Mouse (Mus musculus): ENCODE data around the gene Myo1d. TPM values are rescaled to one million over a fixed set of nuclear protein-coding genes. Genes with fewer than 3 reads are reported as not detected.

The Myo1d gene
- polyA plus RNA-seq, 1 experiment from 2014 or later, result 2.9 TPM

- no peaks in the 10 kb centered on the region for H3K9me3 ChIP-seq (replicated peaks; ENCODE audit: control insufficient read depth, low read length, poor library complexity, severe bottlenecking)
- no peak overlapping the region for H3K4me2 ChIP-seq (ENCODE audit: low read length)
- ATAC-seq, result no peak
- peak overlapping the region; percentile 14; the same call in 1 of the 2 replicates for H3K27ac ChIP-seq (ENCODE audit: low read length)
- H3K9ac ChIP-seq (ENCODE audit: low read depth, low read length), result no peak overlapping the region
- no peaks in the 10 kb centered on the region for H3K36me3 ChIP-seq (ENCODE audit: control insufficient read depth, insufficient read depth, low read length)
- peaks cover 7% of the 10 kb centered on the region for H3K4me1 ChIP-seq (ENCODE audit: control insufficient read depth, insufficient read depth, low read length)
- WGBS, result 57% methylated on average over 7 of the region's 7 CpGs
- no peaks in the 10 kb centered on the region for H3K27me3 ChIP-seq (ENCODE audit: control insufficient read depth, insufficient read depth, low read depth, low read length)
- H3K4me3 ChIP-seq (ENCODE audit: low read depth, low read length), result no peak overlapping the region
These were observed 214.6 kb downstream of the Myo1d start for GRCm38 (mm10) chr11:80564975-80565965.

GRCm38 (mm10) chr11:80562479-80562878, 217.3 kb downstream of the Myo1d start:
- peaks cover 7% of the 10 kb centered on the region for H3K4me1 ChIP-seq (ENCODE audit: control insufficient read depth, insufficient read depth, low read length)
- no peak overlapping the region for H3K9ac ChIP-seq (ENCODE audit: low read depth, low read length)
- H3K4me2 ChIP-seq (ENCODE audit: low read length), result no peak overlapping the region
- 34% methylated on average over 3 of the region's 3 CpGs for WGBS
- no peak for ATAC-seq
- H3K27me3 ChIP-seq (ENCODE audit: control insufficient read depth, insufficient read depth, low read depth, low read length), result no peaks in the 10 kb centered on the region
- 0 out of 2 replicates have a peak overlapping the region, but pooled peaks have one; percentile 51 for H3K27ac ChIP-seq (ENCODE audit: low read length)
- no peak overlapping the region for H3K4me3 ChIP-seq (ENCODE audit: low read depth, low read length)
- H3K9me3 ChIP-seq (replicated peaks; ENCODE audit: control insufficient read depth, low read length, poor library complexity, severe bottlenecking), result no peaks in the 10 kb centered on the region
- no peaks in the 10 kb centered on the region for H3K36me3 ChIP-seq (ENCODE audit: control insufficient read depth, insufficient read depth, low read length)

- no peak for ATAC-seq
- Histone ChIP-seq H3K4me2 (ENCODE audit: low read length) (no peak overlapping the region), H3K27me3 (ENCODE audit: control insufficient read depth, insufficient read depth, low read depth, low read length) (no peaks in the 10 kb centered on the region), H3K4me1 (ENCODE audit: control insufficient read depth, insufficient read depth, low read length) (peaks cover 2% of the 10 kb centered on the region; the same call in 1 of the 2 replicates), H3K9ac (ENCODE audit: low read depth, low read length) (no peak overlapping the region), H3K36me3 (ENCODE audit: control insufficient read depth, insufficient read depth, low read length) (no peaks in the 10 kb centered on the region), H3K9me3 (replicated peaks; ENCODE audit: control insufficient read depth, low read length, poor library complexity, severe bottlenecking) (no peaks in the 10 kb centered on the region), H3K4me3 (ENCODE audit: low read depth, low read length) (no peak overlapping the region), H3K27ac (ENCODE audit: low read length) (no peak overlapping the region)
- 64% methylated on average over 5 of the region's 5 CpGs for WGBS
These were observed 219.1 kb downstream of the Myo1d start for GRCm38 (mm10) chr11:80560770-80561169.

- no peak overlapping the region for H3K4me3 ChIP-seq (ENCODE audit: low read depth, low read length)
- 89% methylated on average over 5 of the region's 5 CpGs for whole genome bisulfite sequencing
- ATAC-seq, result no peak
These were observed 224.4 kb downstream of the Myo1d start for GRCm38 (mm10) chr11:80555416-80555815.

GRCm38 (mm10) chr11:80553046-80553445, 226.8 kb downstream of the Myo1d start:
- no peak overlapping the region for H3K4me2 ChIP-seq (ENCODE audit: low read length)
- peaks cover 13% of the 10 kb centered on the region for H3K4me1 ChIP-seq (ENCODE audit: control insufficient read depth, insufficient read depth, low read length)
- H3K4me3 ChIP-seq (ENCODE audit: low read depth, low read length), result no peak overlapping the region
- H3K9me3 ChIP-seq (replicated peaks; ENCODE audit: control insufficient read depth, low read length, poor library complexity, severe bottlenecking), result no peaks in the 10 kb centered on the region
- 83% methylated on average over 11 of the region's 11 CpGs for WGBS
- H3K27me3 ChIP-seq (ENCODE audit: control insufficient read depth, insufficient read depth, low read depth, low read length), result no peaks in the 10 kb centered on the region
- H3K9ac ChIP-seq (ENCODE audit: low read depth, low read length), result no peak overlapping the region
- no peak overlapping the region for H3K27ac ChIP-seq (ENCODE audit: low read length)
- H3K36me3 ChIP-seq (ENCODE audit: control insufficient read depth, insufficient read depth, low read length), result no peaks in the 10 kb centered on the region
- no peak for ATAC-seq

More at GRCm38 (mm10) chr11:80555416-80555815, 224.4 kb downstream of the Myo1d start:
- Histone ChIP-seq H3K4me2 (ENCODE audit: low read length) (no peak overlapping the region), H3K9ac (ENCODE audit: low read depth, low read length) (no peak overlapping the region), H3K27ac (ENCODE audit: low read length) (no peak overlapping the region), H3K36me3 (ENCODE audit: control insufficient read depth, insufficient read depth, low read length) (no peaks in the 10 kb centered on the region), H3K27me3 (ENCODE audit: control insufficient read depth, insufficient read depth, low read depth, low read length) (no peaks in the 10 kb centered on the region), H3K9me3 (replicated peaks; ENCODE audit: control insufficient read depth, low read length, poor library complexity, severe bottlenecking) (no peaks in the 10 kb centered on the region), H3K4me1 (ENCODE audit: control insufficient read depth, insufficient read depth, low read length) (peaks cover 6% of the 10 kb centered on the region; the same call in 1 of the 2 replicates)

GRCm38 (mm10) chr11:80551634-80552033, 228.2 kb downstream of the Myo1d start:
- H3K36me3 ChIP-seq (ENCODE audit: control insufficient read depth, insufficient read depth, low read length), result no peaks in the 10 kb centered on the region
- peak overlapping the region; percentile 69 for H3K27ac ChIP-seq (ENCODE audit: low read length)
- H3K4me3 ChIP-seq (ENCODE audit: low read depth, low read length), result no peak overlapping the region
- no peak overlapping the region for H3K4me2 ChIP-seq (ENCODE audit: low read length)
- H3K4me1 ChIP-seq (ENCODE audit: control insufficient read depth, insufficient read depth, low read length), result peaks cover 13% of the 10 kb centered on the region
- peak overlapping the region; percentile 36; the same call in 1 of the 2 replicates for H3K9ac ChIP-seq (ENCODE audit: low read depth, low read length)
- H3K9me3 ChIP-seq (replicated peaks; ENCODE audit: control insufficient read depth, low read length, poor library complexity, severe bottlenecking), result no peaks in the 10 kb centered on the region
- 45% methylated on average over 3 of the region's 3 CpGs for WGBS
- no peak for ATAC-seq
- H3K27me3 ChIP-seq (ENCODE audit: control insufficient read depth, insufficient read depth, low read depth, low read length), result no peaks in the 10 kb centered on the region

- no peak overlapping the region for H3K4me3 ChIP-seq (ENCODE audit: low read depth, low read length)
These were observed 229.6 kb downstream of the Myo1d start for GRCm38 (mm10) chr11:80550264-80550663.

GRCm38 (mm10) chr11:80549854-80550253, 230.0 kb downstream of the Myo1d start:
- ATAC-seq, result no peak
- 73% methylated on average over 6 of the region's 6 CpGs for WGBS

More at GRCm38 (mm10) chr11:80550264-80550663, 229.6 kb downstream of the Myo1d start:
- H3K36me3 ChIP-seq (ENCODE audit: control insufficient read depth, insufficient read depth, low read length), result no peaks in the 10 kb centered on the region
- 0 out of 2 replicates have a peak overlapping the region, but pooled peaks have one; percentile 11 for H3K9ac ChIP-seq (ENCODE audit: low read depth, low read length)
- H3K4me1 ChIP-seq (ENCODE audit: control insufficient read depth, insufficient read depth, low read length), result peaks cover 13% of the 10 kb centered on the region
- no peak overlapping the region for H3K4me2 ChIP-seq (ENCODE audit: low read length)
- peak overlapping the region; percentile 66 for H3K27ac ChIP-seq (ENCODE audit: low read length)
- no peaks in the 10 kb centered on the region for H3K27me3 ChIP-seq (ENCODE audit: control insufficient read depth, insufficient read depth, low read depth, low read length)
- WGBS, result 51% methylated on average over 10 of the region's 10 CpGs
- no peak for ATAC-seq
- H3K9me3 ChIP-seq (replicated peaks; ENCODE audit: control insufficient read depth, low read length, poor library complexity, severe bottlenecking), result no peaks in the 10 kb centered on the region

GRCm38 (mm10) chr11:80546233-80546632, 233.6 kb downstream of the Myo1d start:
- Histone ChIP-seq H3K9ac (ENCODE audit: low read depth, low read length) (no peak overlapping the region), H3K27me3 (ENCODE audit: control insufficient read depth, insufficient read depth, low read depth, low read length) (no peaks in the 10 kb centered on the region), H3K27ac (ENCODE audit: low read length) (no peak overlapping the region), H3K4me3 (ENCODE audit: low read depth, low read length) (no peak overlapping the region), H3K36me3 (ENCODE audit: control insufficient read depth, insufficient read depth, low read length) (no peaks in the 10 kb centered on the region), H3K4me2 (ENCODE audit: low read length) (no peak overlapping the region), H3K4me1 (ENCODE audit: control insufficient read depth, insufficient read depth, low read length) (peaks cover 10% of the 10 kb centered on the region), H3K9me3 (replicated peaks; ENCODE audit: control insufficient read depth, low read length, poor library complexity, severe bottlenecking) (no peaks in the 10 kb centered on the region)
- no peak for ATAC-seq
- 48% methylated on average over 2 of the region's 2 CpGs for WGBS

More at GRCm38 (mm10) chr11:80549854-80550253, 230.0 kb downstream of the Myo1d start:
- no peak overlapping the region for H3K9ac ChIP-seq (ENCODE audit: low read depth, low read length)
- H3K4me1 ChIP-seq (ENCODE audit: control insufficient read depth, insufficient read depth, low read length), result peaks cover 13% of the 10 kb centered on the region
- no peaks in the 10 kb centered on the region for H3K36me3 ChIP-seq (ENCODE audit: control insufficient read depth, insufficient read depth, low read length)
- no peak overlapping the region for H3K4me3 ChIP-seq (ENCODE audit: low read depth, low read length)
- no peaks in the 10 kb centered on the region for H3K27me3 ChIP-seq (ENCODE audit: control insufficient read depth, insufficient read depth, low read depth, low read length)
- H3K9me3 ChIP-seq (replicated peaks; ENCODE audit: control insufficient read depth, low read length, poor library complexity, severe bottlenecking), result no peaks in the 10 kb centered on the region
- no peak overlapping the region for H3K4me2 ChIP-seq (ENCODE audit: low read length)
- H3K27ac ChIP-seq (ENCODE audit: low read length), result no peak overlapping the region; the same call in 1 of the 2 replicates

Data from midbrain, embryonic 16.5 days (tissue).